Mouse (Mus musculus): Measurements from ENCODE around the gene Stx12. TPM values are rescaled to one million over a fixed set of nuclear protein-coding genes. Genes with fewer than 3 reads are reported as not detected.
"Not testable (repeated sequence)": the region's sequence is repeated elsewhere in the genome, so short reads cannot be mapped to it uniquely, and the experiment has no call there.

The Stx12 gene
- total and polyA plus RNA-seq, 2 experiments from 2014 or later = 107 to 137 TPM

GRCm38 (mm10) chr4:132921488-132921887 lies 37.2 kb upstream of the Stx12 start:
- Histone ChIP-seq H3K9me3 (ENCODE audit: low read length) (no peaks in the 10 kb centered on the region), H3K9ac (replicated peaks; ENCODE audit: low read length) (peak overlapping the region; percentile 91), H3K27ac (no peak overlapping the region), H3K4me2 (ENCODE audit: low read depth, low read length) (peak overlapping the region; percentile 64), H3K27me3 (ENCODE audit: insufficient read depth, low read length) (no peaks in the 10 kb centered on the region), H3K4me3 (ENCODE audit: low read length) (peak overlapping the region; percentile 97), H3K4me1 (ENCODE audit: insufficient read depth, low read length) (peaks cover 5% of the 10 kb centered on the region; the same call in 1 of the 2 replicates), H3K36me3 (ENCODE audit: insufficient read depth, low read length) (0 out of 2 replicates have a peak, but pooled peaks cover 10% of the 10 kb centered on the region)
- ATAC-seq (no peak), DNase-seq (ENCODE audit: low spot score) (no peak)
- no peak for TF ChIP-seq CTCF (IDR thresholded peaks at IDR 0.05; ENCODE audit: low read depth)
- 42% methylated on average over 12 of the region's 12 CpGs for WGBS

GRCm38 (mm10) chr4:132920171-132920570 lies 35.9 kb upstream of the Stx12 start:
- no peak overlapping the region for H3K9ac ChIP-seq (replicated peaks; ENCODE audit: low read length)
- H3K9me3 ChIP-seq (ENCODE audit: low read length) = no peaks in the 10 kb centered on the region
- DNase-seq (ENCODE audit: low spot score) = no peak
- H3K27ac ChIP-seq = no peak overlapping the region
- WGBS = 91% methylated on average over 4 of the region's 4 CpGs
- no peak overlapping the region for H3K4me2 ChIP-seq (ENCODE audit: low read depth, low read length)
- ATAC-seq = no peak
- H3K27me3 ChIP-seq (ENCODE audit: insufficient read depth, low read length) = no peaks in the 10 kb centered on the region
- TF ChIP-seq CTCF (IDR thresholded peaks at IDR 0.05; ENCODE audit: low read depth) = no peak
- no peak overlapping the region for H3K4me3 ChIP-seq (ENCODE audit: low read length)
- peaks cover 5% of the 10 kb centered on the region; the same call in 1 of the 2 replicates for H3K4me1 ChIP-seq (ENCODE audit: insufficient read depth, low read length)
- peaks cover 20% of the 10 kb centered on the region; the same call in 1 of the 2 replicates for H3K36me3 ChIP-seq (ENCODE audit: insufficient read depth, low read length)

- H3K27me3 ChIP-seq (ENCODE audit: insufficient read depth, low read length); H3K4me3 ChIP-seq (ENCODE audit: low read length); ATAC-seq; H3K4me1 ChIP-seq (ENCODE audit: insufficient read depth, low read length); H3K4me2 ChIP-seq (ENCODE audit: low read depth, low read length); DNase-seq (ENCODE audit: low spot score); H3K9me3 ChIP-seq (ENCODE audit: low read length); H3K9ac ChIP-seq (replicated peaks; ENCODE audit: low read length); H3K27ac ChIP-seq: not testable (repeated sequence)
- H3K36me3 ChIP-seq (ENCODE audit: insufficient read depth, low read length) = peaks cover 36% of the 10 kb centered on the region
- WGBS = 85% methylated on average over 6 of the region's 6 CpGs
Measured at GRCm38 (mm10) chr4:132918493-132918892, 34.2 kb upstream of the Stx12 start.

- ATAC-seq (no peak), DNase-seq (ENCODE audit: low spot score) (no peak)
- H3K9ac ChIP-seq (replicated peaks; ENCODE audit: low read length) = no peak overlapping the region
- no peak overlapping the region for H3K4me3 ChIP-seq (ENCODE audit: low read length)
- WGBS = 87% methylated on average over 6 of the region's 6 CpGs
- H3K27ac ChIP-seq = no peak overlapping the region
- no peaks in the 10 kb centered on the region for H3K9me3 ChIP-seq (ENCODE audit: low read length)
- no peaks in the 10 kb centered on the region for H3K27me3 ChIP-seq (ENCODE audit: insufficient read depth, low read length)
- H3K4me2 ChIP-seq (ENCODE audit: low read depth, low read length) = no peak overlapping the region
- H3K36me3 ChIP-seq (ENCODE audit: insufficient read depth, low read length) = peaks cover 79% of the 10 kb centered on the region
- H3K4me1 ChIP-seq (ENCODE audit: insufficient read depth, low read length) = no peaks in the 10 kb centered on the region
- no peak for TF ChIP-seq CTCF (IDR thresholded peaks at IDR 0.05; ENCODE audit: low read depth)
Measured at GRCm38 (mm10) chr4:132912156-132912555, 27.8 kb upstream of the Stx12 start.

GRCm38 (mm10) chr4:132905843-132906360 lies 21.6 kb upstream of the Stx12 start:
- TF ChIP-seq CTCF (IDR thresholded peaks at IDR 0.05; ENCODE audit: low read depth) = no peak
- ATAC-seq (no peak), DNase-seq (ENCODE audit: low spot score) (no peak)
- WGBS = 81% methylated on average over 5 of the region's 5 CpGs
- Histone ChIP-seq H3K9ac (replicated peaks; ENCODE audit: low read length) (no peak overlapping the region), H3K36me3 (ENCODE audit: insufficient read depth, low read length) (peaks cover 57% of the 10 kb centered on the region), H3K4me1 (ENCODE audit: insufficient read depth, low read length) (no peaks in the 10 kb centered on the region), H3K4me2 (ENCODE audit: low read depth, low read length) (no peak overlapping the region), H3K27me3 (ENCODE audit: insufficient read depth, low read length) (no peaks in the 10 kb centered on the region), H3K27ac (no peak overlapping the region), H3K9me3 (ENCODE audit: low read length) (no peaks in the 10 kb centered on the region), H3K4me3 (ENCODE audit: low read length) (no peak overlapping the region)

GRCm38 (mm10) chr4:132904765-132905309 lies 20.5 kb upstream of the Stx12 start:
- Histone ChIP-seq H3K4me3 (ENCODE audit: low read length) (no peak overlapping the region), H3K9me3 (ENCODE audit: low read length) (no peaks in the 10 kb centered on the region), H3K27ac (peak overlapping the region; percentile 27; the same call in 1 of the 2 replicates), H3K36me3 (ENCODE audit: insufficient read depth, low read length) (peaks cover 53% of the 10 kb centered on the region), H3K4me2 (ENCODE audit: low read depth, low read length) (no peak overlapping the region), H3K9ac (replicated peaks; ENCODE audit: low read length) (no peak overlapping the region), H3K4me1 (ENCODE audit: insufficient read depth, low read length) (no peaks in the 10 kb centered on the region), H3K27me3 (ENCODE audit: insufficient read depth, low read length) (no peaks in the 10 kb centered on the region)
- 81% methylated on average over 9 of the region's 9 CpGs for WGBS
- ATAC-seq (no peak), DNase-seq (ENCODE audit: low spot score) (no peak)
- no peak for TF ChIP-seq CTCF (IDR thresholded peaks at IDR 0.05; ENCODE audit: low read depth)

- Histone ChIP-seq H3K9me3 (ENCODE audit: low read length) (no peaks in the 10 kb centered on the region), H3K36me3 (ENCODE audit: insufficient read depth, low read length) (peaks cover 46% of the 10 kb centered on the region), H3K27ac (no peak overlapping the region), H3K9ac (replicated peaks; ENCODE audit: low read length) (no peak overlapping the region), H3K4me3 (ENCODE audit: low read length) (no peak overlapping the region), H3K4me1 (ENCODE audit: insufficient read depth, low read length) (no peaks in the 10 kb centered on the region), H3K27me3 (ENCODE audit: insufficient read depth, low read length) (no peaks in the 10 kb centered on the region), H3K4me2 (ENCODE audit: low read depth, low read length) (no peak overlapping the region)
- ATAC-seq (no peak), DNase-seq (ENCODE audit: low spot score) (no peak)
- WGBS = 90% methylated on average over 2 of the region's 2 CpGs
- TF ChIP-seq CTCF (IDR thresholded peaks at IDR 0.05; ENCODE audit: low read depth) = no peak
Measured at GRCm38 (mm10) chr4:132904071-132904470, 19.8 kb upstream of the Stx12 start.
